Mouse (Mus musculus) layer of hippocampus, adult 18-20 months (tissue): ENCODE measurements around the gene Pabpc1l. TPM values are rescaled to one million over a fixed set of nuclear protein-coding genes. Genes with fewer than 3 reads are reported as not detected.

Source experiments
- DNase-seq, 2 experiments: peaks; one replicate each; pipeline ENCODE4 v3.0.0; 2022; ENCODE audit warnings: low spot score in 2 of 2
- total RNA-seq, 2 experiments: library from RNA; stranded (reverse); gene quantifications; 2 replicates each; pipeline ENCODE4 v1.2.3; 2021

Gene Pabpc1l
- total RNA-seq, 2 experiments from 2014 or later: 0.36 to 0.37 TPM

- DNase-seq: no peak
Measured at GRCm38 (mm10) chr2:164083609-164084341, 58.5 kb downstream of the Pabpc1l start.

DNA sequence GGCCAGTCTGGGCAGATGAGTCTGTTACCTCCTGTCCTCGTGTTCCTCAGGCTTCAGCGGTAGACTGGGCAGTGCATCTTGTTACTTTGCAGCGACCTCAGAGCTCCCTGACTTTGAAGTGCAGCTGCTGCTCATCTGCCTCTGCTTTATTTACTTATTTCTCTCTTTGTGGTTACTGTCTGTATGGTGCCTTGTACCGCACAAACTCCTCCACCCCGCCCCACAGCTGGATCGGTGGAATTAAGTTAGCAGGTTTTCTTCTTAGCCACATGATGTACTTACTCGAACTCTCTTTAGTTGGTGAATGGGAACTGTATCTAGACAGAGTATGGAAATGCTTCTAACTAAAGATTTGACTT is 59.1 kb downstream of the Pabpc1l start:
- no peak for DNase-seq

DNA sequence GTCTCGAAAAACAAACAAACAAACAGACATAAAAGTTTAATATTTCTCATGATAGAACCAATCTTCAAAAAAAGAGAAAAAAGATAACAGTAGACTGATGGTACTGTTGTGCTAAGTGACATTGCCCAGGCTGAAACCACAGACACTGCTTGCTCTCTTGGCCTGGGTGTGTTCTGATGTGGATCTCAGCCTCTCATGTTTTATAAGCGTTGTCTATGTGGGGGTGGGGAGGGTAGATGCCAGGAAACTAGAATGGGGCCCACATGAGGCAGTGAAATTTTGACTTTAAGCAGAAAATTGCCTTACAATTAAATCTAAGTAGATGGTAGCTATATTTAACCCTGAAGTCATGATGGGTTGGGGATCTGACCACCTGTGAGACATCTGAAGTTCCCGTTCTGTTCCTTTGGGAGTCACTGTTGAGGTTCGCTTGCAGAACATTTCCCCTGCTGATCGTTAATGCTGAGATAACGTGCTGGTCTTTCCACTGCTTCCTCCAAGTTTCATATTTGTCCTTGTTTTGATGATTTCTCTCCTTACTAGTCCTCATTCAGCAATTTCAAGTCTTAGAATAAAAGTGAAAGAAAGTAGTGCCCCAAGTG is 62.3 kb downstream of the Pabpc1l start:
- no peak for DNase-seq

- DNase-seq: peak in 1 of 2 experiments; percentile 54
Measured at GRCm38 (mm10) chr2:164089508-164089907, 64.3 kb downstream of the Pabpc1l start.

DNA sequence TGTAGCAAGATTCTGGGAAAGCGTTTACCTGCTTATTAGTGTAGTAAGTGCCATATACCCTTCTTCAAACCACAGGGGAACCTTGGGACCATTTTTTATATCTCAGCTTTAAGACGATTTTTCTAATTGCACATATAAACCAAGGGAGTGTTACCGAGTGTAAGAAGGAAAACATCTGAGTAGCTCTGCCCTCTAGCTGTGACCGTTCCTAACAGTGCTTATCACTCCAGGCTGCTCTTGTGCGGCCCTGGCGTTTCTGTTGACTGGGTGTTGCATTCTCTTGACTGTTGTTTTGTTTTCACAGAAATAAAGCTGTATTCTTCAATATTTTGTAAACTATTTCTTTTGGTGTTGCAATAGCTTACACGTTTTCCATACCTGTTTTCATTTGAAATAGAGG is 68.9 kb downstream of the Pabpc1l start:
- DNase-seq: no peak

- DNase-seq: peak in 1 of 2 experiments; percentile 46
Measured at GRCm38 (mm10) chr2:164098603-164099250, 73.5 kb downstream of the Pabpc1l start.

Other genes with a start within 250 kb of the Pabpc1l start
- gene Ccn5, start 204.6 kb upstream of the Pabpc1l start, total RNA-seq: not detected
- under 1 TPM in 1 of 2 experiments, not detected in 1; 0.22 TPM for gene Kcnk15, start 171.8 kb upstream of the Pabpc1l start, total RNA-seq
- gene Rims4, start 106.8 kb upstream of the Pabpc1l start, total RNA-seq: 10 to 100 TPM; 38.4 to 45.6 TPM
- 100 to 1,000 TPM; 508 to 533 TPM for gene Ywhab, start 30.5 kb upstream of the Pabpc1l start, total RNA-seq
- gene Stk4, start 44.9 kb downstream of the Pabpc1l start, total RNA-seq: 10 to 100 TPM; 44.7 to 47.0 TPM
- gene Tomm34, start 45.7 kb downstream of the Pabpc1l start, total RNA-seq: 100 to 1,000 TPM; 118 to 122 TPM
- 1 to 10 TPM; 5.1 TPM for gene Kcns1, start 145.7 kb downstream of the Pabpc1l start, total RNA-seq
- not detected for gene Wfdc5, start 157.3 kb downstream of the Pabpc1l start, total RNA-seq
- not detected for gene Wfdc12, start 165.2 kb downstream of the Pabpc1l start, total RNA-seq
- gene Wfdc15a, start 174.7 kb downstream of the Pabpc1l start, total RNA-seq: not detected
- not detected for gene Wfdc15b, start 196.2 kb downstream of the Pabpc1l start, total RNA-seq
- not detected for gene Svs2, start 213.0 kb downstream of the Pabpc1l start, total RNA-seq
- not detected for gene Svs3b, start 231.2 kb downstream of the Pabpc1l start, total RNA-seq